Mouse (Mus musculus): ENCODE results near the gene Gabrd. TPM values are rescaled to one million over a fixed set of nuclear protein-coding genes. Genes with fewer than 3 reads are reported as not detected.

Gene Gabrd
- polyA plus RNA-seq (2012; rRNA removed): 1.0 and 1.2 TPM in 2 replicates

- no peaks in the 10 kb centered on the region; the same call in 1 of the 2 replicates for H3K27me3 ChIP-seq (ENCODE audit: control insufficient read depth, insufficient read depth, low read length)
- DNase-seq: peak; percentile 44
- peak within 1 kb of the TSS; percentile 16; the same call in 1 of the 2 replicates for H3K4me3 ChIP-seq (ENCODE audit: control insufficient read depth, insufficient read depth, low read length)
These were observed at the start of gene Gabrd for GRCm38 (mm10) chr4:155397511-155398221. Gene Gabrd (minus strand): TSS chr4:155398112.

GRCm38 (mm10) chr4:155442808-155443207 lies 44.9 kb upstream of the Gabrd start:
- 73% methylated on average over 3 of the region's 3 CpGs for WGBS
- no peak overlapping the region for H3K27ac ChIP-seq (ENCODE audit: control insufficient read depth, insufficient read depth, low read length)
- no peak for DNase-seq
- TF ChIP-seq CTCF (IDR thresholded peaks at IDR 0.05; ENCODE audit: borderline replicate concordance, control insufficient read depth, extremely low read depth, insufficient read depth, low read length, poor library complexity) (no peak), POLR2A (IDR thresholded peaks at IDR 0.05; ENCODE audit: control insufficient read depth, extremely low read depth, insufficient read depth, low read length, poor library complexity) (no peak)
- H3K4me3 ChIP-seq (ENCODE audit: control insufficient read depth, insufficient read depth, low read length): no peak overlapping the region
- H3K36me3 ChIP-seq (ENCODE audit: control insufficient read depth, insufficient read depth, low read length): no peaks in the 10 kb centered on the region
- no peaks in the 10 kb centered on the region for H3K4me1 ChIP-seq (replicated peaks; ENCODE audit: control insufficient read depth, insufficient read depth, low read length)
- H3K27me3 ChIP-seq (ENCODE audit: control insufficient read depth, insufficient read depth, low read length): no peaks in the 10 kb centered on the region

More at GRCm38 (mm10) chr4:155397511-155398221, at the start of gene Gabrd:
- 3% methylated on average over 45 of the region's 57 CpGs for WGBS
- Histone ChIP-seq H3K4me1 (replicated peaks; ENCODE audit: control insufficient read depth, insufficient read depth, low read length) (peaks cover 7% of the 10 kb centered on the region), H3K36me3 (ENCODE audit: control insufficient read depth, insufficient read depth, low read length) (no peaks in the 10 kb centered on the region), H3K27ac (ENCODE audit: control insufficient read depth, insufficient read depth, low read length) (no peak within 1 kb of the TSS)
- TF ChIP-seq POLR2A (IDR thresholded peaks at IDR 0.05; ENCODE audit: control insufficient read depth, extremely low read depth, insufficient read depth, low read length, poor library complexity) (no peak), CTCF (IDR thresholded peaks at IDR 0.05; ENCODE audit: borderline replicate concordance, control insufficient read depth, extremely low read depth, insufficient read depth, low read length, poor library complexity) (no peak)

- no peak for DNase-seq
- Histone ChIP-seq H3K4me1 (replicated peaks; ENCODE audit: control insufficient read depth, insufficient read depth, low read length) (peaks cover 2% of the 10 kb centered on the region; the same call in 1 of the 2 replicates), H3K27ac (ENCODE audit: control insufficient read depth, insufficient read depth, low read length) (no peak overlapping the region), H3K27me3 (ENCODE audit: control insufficient read depth, insufficient read depth, low read length) (no peaks in the 10 kb centered on the region), H3K4me3 (ENCODE audit: control insufficient read depth, insufficient read depth, low read length) (no peak overlapping the region), H3K36me3 (ENCODE audit: control insufficient read depth, insufficient read depth, low read length) (no peaks in the 10 kb centered on the region)
- WGBS: 88% methylated on average over 5 of the region's 5 CpGs
- TF ChIP-seq CTCF (IDR thresholded peaks at IDR 0.05; ENCODE audit: borderline replicate concordance, control insufficient read depth, extremely low read depth, insufficient read depth, low read length, poor library complexity): no peak
- TF ChIP-seq POLR2A (IDR thresholded peaks at IDR 0.05; ENCODE audit: control insufficient read depth, extremely low read depth, insufficient read depth, low read length, poor library complexity): no peak
These were observed 36.1 kb upstream of the Gabrd start for GRCm38 (mm10) chr4:155433993-155434392.

- 91% methylated on average over 6 of the region's 6 CpGs for WGBS
- DNase-seq: no peak
- Histone ChIP-seq H3K4me3 (ENCODE audit: control insufficient read depth, insufficient read depth, low read length) (no peak overlapping the region), H3K27ac (ENCODE audit: control insufficient read depth, insufficient read depth, low read length) (no peak overlapping the region), H3K4me1 (replicated peaks; ENCODE audit: control insufficient read depth, insufficient read depth, low read length) (peaks cover 3% of the 10 kb centered on the region; the same call in 1 of the 2 replicates), H3K36me3 (ENCODE audit: control insufficient read depth, insufficient read depth, low read length) (no peaks in the 10 kb centered on the region), H3K27me3 (ENCODE audit: control insufficient read depth, insufficient read depth, low read length) (no peaks in the 10 kb centered on the region)
- TF ChIP-seq POLR2A (IDR thresholded peaks at IDR 0.05; ENCODE audit: control insufficient read depth, extremely low read depth, insufficient read depth, low read length, poor library complexity) (no peak), CTCF (IDR thresholded peaks at IDR 0.05; ENCODE audit: borderline replicate concordance, control insufficient read depth, extremely low read depth, insufficient read depth, low read length, poor library complexity) (no peak)
These were observed 34.4 kb upstream of the Gabrd start for GRCm38 (mm10) chr4:155432358-155432757.

- WGBS: 89% methylated on average over 3 of the region's 3 CpGs
- no peak for TF ChIP-seq CTCF (IDR thresholded peaks at IDR 0.05; ENCODE audit: borderline replicate concordance, control insufficient read depth, extremely low read depth, insufficient read depth, low read length, poor library complexity)
- no peak for TF ChIP-seq POLR2A (IDR thresholded peaks at IDR 0.05; ENCODE audit: control insufficient read depth, extremely low read depth, insufficient read depth, low read length, poor library complexity)
These were observed 31.3 kb upstream of the Gabrd start for GRCm38 (mm10) chr4:155429202-155429601.

GRCm38 (mm10) chr4:155428442-155428841 lies 30.5 kb upstream of the Gabrd start:
- H3K4me1 ChIP-seq (replicated peaks; ENCODE audit: control insufficient read depth, insufficient read depth, low read length): peaks cover 12% of the 10 kb centered on the region
- H3K36me3 ChIP-seq (ENCODE audit: control insufficient read depth, insufficient read depth, low read length): no peaks in the 10 kb centered on the region
- H3K27me3 ChIP-seq (ENCODE audit: control insufficient read depth, insufficient read depth, low read length): no peaks in the 10 kb centered on the region
- no peak overlapping the region for H3K4me3 ChIP-seq (ENCODE audit: control insufficient read depth, insufficient read depth, low read length)
- DNase-seq: no peak
- H3K27ac ChIP-seq (ENCODE audit: control insufficient read depth, insufficient read depth, low read length): no peak overlapping the region
- TF ChIP-seq POLR2A (IDR thresholded peaks at IDR 0.05; ENCODE audit: control insufficient read depth, extremely low read depth, insufficient read depth, low read length, poor library complexity): no peak
- TF ChIP-seq CTCF (IDR thresholded peaks at IDR 0.05; ENCODE audit: borderline replicate concordance, control insufficient read depth, extremely low read depth, insufficient read depth, low read length, poor library complexity): no peak

More at GRCm38 (mm10) chr4:155429202-155429601, 31.3 kb upstream of the Gabrd start:
- H3K4me1 ChIP-seq (replicated peaks; ENCODE audit: control insufficient read depth, insufficient read depth, low read length): peaks cover 12% of the 10 kb centered on the region
- no peaks in the 10 kb centered on the region for H3K27me3 ChIP-seq (ENCODE audit: control insufficient read depth, insufficient read depth, low read length)
- no peaks in the 10 kb centered on the region for H3K36me3 ChIP-seq (ENCODE audit: control insufficient read depth, insufficient read depth, low read length)
- H3K27ac ChIP-seq (ENCODE audit: control insufficient read depth, insufficient read depth, low read length): no peak overlapping the region
- H3K4me3 ChIP-seq (ENCODE audit: control insufficient read depth, insufficient read depth, low read length): no peak overlapping the region
- no peak for DNase-seq
